In genomic region chr16:36460426-36460825, GRCm38 (mm10) we compare ENCODE assay signal across 25 mouse cellular contexts. TPM values are rescaled to one million over a fixed set of nuclear protein-coding genes. Genes with fewer than 3 reads are reported as not detected.
DNase-seq lines count a peak whose midpoint lies in the region; ATAC-seq lines count a peak whose summit lies in the region.
"Had no signal": no experiment of that assay in that cellular context is flagged by ENCODE, and none has a peak within 500 bp of the region (broad histone marks: within the 10 kb centered on the region; RNA-seq: fewer than 3 reads in every experiment).

No protein-coding gene starts in this region.

- peaks cover 45% of the 10 kb centered on the region for H3K27me3 ChIP-seq in forebrain, embryonic 10.5 days (ENCODE audit: poor library complexity, severe bottlenecking)
- H3K27me3 ChIP-seq in forebrain, embryonic 13.5 days = no peaks in the 10 kb centered on the region
- no peaks in the 10 kb centered on the region for H3K27me3 ChIP-seq in limb, embryonic 11.5 days (ENCODE audit: control insufficient read depth, insufficient read depth, low read length)
- H3K27me3 ChIP-seq in limb, embryonic 10.5 days (ENCODE audit: low read depth, poor library complexity, severe bottlenecking) = no peaks in the 10 kb centered on the region
- H3K27me3 ChIP-seq in midbrain, embryonic 13.5 days = no peaks in the 10 kb centered on the region
- H3K27me3 ChIP-seq: embryonic facial prominence, embryonic 13.5 days; hindbrain, embryonic 15.5 days; liver, embryonic 13.5 days had no signal

- H3K9ac ChIP-seq in forebrain, embryonic 13.5 days = no peak overlapping the region
- no peak overlapping the region for H3K9ac ChIP-seq in limb, embryonic 11.5 days (ENCODE audit: low read length)
- no peak overlapping the region for H3K9ac ChIP-seq in midbrain, embryonic 13.5 days (replicated peaks)
- H3K9ac ChIP-seq: embryonic facial prominence, embryonic 13.5 days; hindbrain, embryonic 15.5 days; liver, embryonic 13.5 days had no signal

- peaks cover 20% of the 10 kb centered on the region for H3K4me1 ChIP-seq in forebrain, embryonic 10.5 days
- peaks cover 3% of the 10 kb centered on the region; the same call in 1 of the 2 replicates for H3K4me1 ChIP-seq in forebrain, embryonic 13.5 days
- H3K4me1 ChIP-seq in limb, embryonic 11.5 days (ENCODE audit: control insufficient read depth, insufficient read depth, low read length) = no peaks in the 10 kb centered on the region
- H3K4me1 ChIP-seq in limb, embryonic 10.5 days = no peaks in the 10 kb centered on the region
- H3K4me1 ChIP-seq in midbrain, embryonic 13.5 days (replicated peaks) = peaks cover 4% of the 10 kb centered on the region; the same call in 1 of the 2 replicates
- H3K4me1 ChIP-seq: embryonic facial prominence, embryonic 13.5 days; hindbrain, embryonic 15.5 days; liver, embryonic 13.5 days had no signal

- ATAC-seq in forebrain, embryonic 13.5 days = no peak
- no peak for ATAC-seq in limb, embryonic 11.5 days (ENCODE audit: insufficient number of reproducible peaks, low FRiP score, low TSS enrichment, low read depth)
- ATAC-seq in midbrain, embryonic 13.5 days = 0 out of 2 replicates have a peak, but pooled peaks have one; percentile 37
- ATAC-seq: activated CD4-positive, CD25-positive, alpha-beta regulatory T cell, adult 4 months; intestine, embryonic 16.5 days had no signal

- peak; percentile 55 for DNase-seq in forebrain, embryonic 10.5 days (ENCODE audit: extremely low spot score, low spot score)
- peak; percentile 3 for DNase-seq in limb, embryonic 11.5 days (ENCODE audit: low spot score)
- DNase-seq in limb, embryonic 10.5 days (ENCODE audit: low spot score) = no peak
- DNase-seq in thymus, postnatal 14 days = no peak
- no peak for DNase-seq in kidney, postnatal 25 days
- DNase-seq: adrenal gland, postnatal 14 days; cerebellum, adult 9-11 months; gastrocnemius, postnatal 36 days; heart, postnatal 36 days; kidney, adult 9 months; kidney, postnatal 14 days; liver, embryonic 13.5 days; lung, adult 2 months; lung, postnatal 14 days; right cerebral cortex, postnatal 4 days; thymus, postnatal 25 days had no signal

- H3K36me3 ChIP-seq in forebrain, embryonic 10.5 days (replicated peaks) = no peaks in the 10 kb centered on the region
- no peaks in the 10 kb centered on the region for H3K36me3 ChIP-seq in forebrain, embryonic 13.5 days (ENCODE audit: poor library complexity, severe bottlenecking)
- H3K36me3 ChIP-seq in limb, embryonic 11.5 days (ENCODE audit: control insufficient read depth, insufficient read depth, low read length) = no peaks in the 10 kb centered on the region
- no peaks in the 10 kb centered on the region for H3K36me3 ChIP-seq in limb, embryonic 10.5 days
- no peaks in the 10 kb centered on the region for H3K36me3 ChIP-seq in midbrain, embryonic 13.5 days
- H3K36me3 ChIP-seq: embryonic facial prominence, embryonic 13.5 days; hindbrain, embryonic 15.5 days; liver, embryonic 13.5 days had no signal

- peak overlapping the region; percentile 40; the same call in 1 of the 2 replicates for H3K27ac ChIP-seq in forebrain, embryonic 10.5 days
- no peak overlapping the region for H3K27ac ChIP-seq in forebrain, embryonic 13.5 days
- no peak overlapping the region for H3K27ac ChIP-seq in limb, embryonic 11.5 days (replicated peaks; ENCODE audit: low read depth, low read length)
- no peak overlapping the region for H3K27ac ChIP-seq in limb, embryonic 10.5 days
- no peak overlapping the region for H3K27ac ChIP-seq in midbrain, embryonic 13.5 days
- H3K27ac ChIP-seq: embryonic facial prominence, embryonic 13.5 days; hindbrain, embryonic 15.5 days; liver, embryonic 13.5 days had no signal

- H3K4me3 ChIP-seq in forebrain, embryonic 10.5 days = no peak overlapping the region
- H3K4me3 ChIP-seq in forebrain, embryonic 13.5 days = no peak overlapping the region
- H3K4me3 ChIP-seq in limb, embryonic 11.5 days (ENCODE audit: low read depth, low read length) = no peak overlapping the region
- H3K4me3 ChIP-seq in limb, embryonic 10.5 days = no peak overlapping the region
- no peak overlapping the region for H3K4me3 ChIP-seq in midbrain, embryonic 13.5 days (replicated peaks)
- H3K4me3 ChIP-seq: embryonic facial prominence, embryonic 13.5 days; erythroblast, embryonic 14.5 days; hindbrain, embryonic 15.5 days; liver, embryonic 13.5 days had no signal

- H3K4me2 ChIP-seq in forebrain, embryonic 13.5 days = no peak overlapping the region
- no peak overlapping the region for H3K4me2 ChIP-seq in limb, embryonic 11.5 days (ENCODE audit: low read depth, severe bottlenecking)
- no peak overlapping the region for H3K4me2 ChIP-seq in midbrain, embryonic 13.5 days (replicated peaks)
- H3K4me2 ChIP-seq: embryonic facial prominence, embryonic 13.5 days; hindbrain, embryonic 15.5 days; liver, embryonic 13.5 days had no signal

- no peaks in the 10 kb centered on the region for H3K9me3 ChIP-seq in forebrain, embryonic 10.5 days
- no peaks in the 10 kb centered on the region for H3K9me3 ChIP-seq in forebrain, embryonic 13.5 days (replicated peaks)
- H3K9me3 ChIP-seq in limb, embryonic 11.5 days (ENCODE audit: control insufficient read depth, low read length) = no peaks in the 10 kb centered on the region
- H3K9me3 ChIP-seq in limb, embryonic 10.5 days (replicated peaks) = no peaks in the 10 kb centered on the region
- no peaks in the 10 kb centered on the region for H3K9me3 ChIP-seq in midbrain, embryonic 13.5 days
- H3K9me3 ChIP-seq: embryonic facial prominence, embryonic 13.5 days; hindbrain, embryonic 15.5 days; liver, embryonic 13.5 days had no signal

- 5% methylated on average over 2 of the region's 2 CpGs for WGBS in forebrain, embryonic 10.5 days
- WGBS in forebrain, embryonic 13.5 days = 0% methylated on average over 2 of the region's 2 CpGs
- WGBS in limb, embryonic 11.5 days = 49% methylated on average over 2 of the region's 2 CpGs
- 71% methylated on average over 2 of the region's 2 CpGs for WGBS in limb, embryonic 10.5 days
- WGBS in midbrain, embryonic 13.5 days = 3% methylated on average over 2 of the region's 2 CpGs

RNA-seq across cellular contexts. Expression of gene Stfa3, which starts 5.2 kb away (rescaled TPM):
- not detected in 2 replicates for polyA plus RNA-seq in forebrain, embryonic 10.5 days (2016; fragmentation: Nextera tagmentation; extraction: Ambion mirVana)
- polyA plus RNA-seq in forebrain, embryonic 13.5 days (2015; fragmentation: Nextera tagmentation; extraction: Ambion mirVana) = not detected in 2 replicates
- polyA plus RNA-seq in limb, embryonic 11.5 days (2014; fragmentation: Nextera tagmentation; extraction: Ambion mirVana) = not detected in 2 replicates
- polyA plus RNA-seq in limb, embryonic 10.5 days (2016; fragmentation: Nextera tagmentation; extraction: Ambion mirVana) = not detected in 2 replicates
- polyA plus RNA-seq in midbrain, embryonic 13.5 days (2015; fragmentation: Nextera tagmentation; extraction: Ambion mirVana) = not detected in 2 replicates
- polyA plus RNA-seq: activated CD4-positive, CD25-positive, alpha-beta regulatory T cell, adult 4 months; erythroblast, embryonic 14.5 days; heart, embryonic 14.5 days; lung, adult 2 months; neural tube, embryonic 11.5 days had no signal

RNA-seq across cellular contexts. Expression of gene Stfa2, which starts 52.2 kb away (rescaled TPM):
- not detected in 2 replicates for polyA plus RNA-seq in forebrain, embryonic 10.5 days (2016; fragmentation: Nextera tagmentation; extraction: Ambion mirVana)
- polyA plus RNA-seq in forebrain, embryonic 13.5 days (2015; fragmentation: Nextera tagmentation; extraction: Ambion mirVana) = not detected in 2 replicates
- not detected in 2 replicates for polyA plus RNA-seq in limb, embryonic 11.5 days (2014; fragmentation: Nextera tagmentation; extraction: Ambion mirVana)
- polyA plus RNA-seq in limb, embryonic 10.5 days (2016; fragmentation: Nextera tagmentation; extraction: Ambion mirVana) = not detected in 2 replicates
- not detected in 2 replicates for polyA plus RNA-seq in midbrain, embryonic 13.5 days (2015; fragmentation: Nextera tagmentation; extraction: Ambion mirVana)
- polyA plus RNA-seq: activated CD4-positive, CD25-positive, alpha-beta regulatory T cell, adult 4 months; embryonic facial prominence, embryonic 13.5 days; erythroblast, embryonic 14.5 days; heart, embryonic 14.5 days; lung, adult 2 months; neural tube, embryonic 11.5 days had no signal

Comparison
In these comparisons a context has a peak if more than half of its experiments do, and no peak if none do; other contexts are left out.
1. DNase-seq: peak in forebrain, embryonic 10.5 days (single experiment) and limb, embryonic 11.5 days (single experiment); none in limb, embryonic 10.5 days (single experiment), thymus, postnatal 14 days (single experiment) and kidney, postnatal 25 days (0 of 2).